In the genomic region with DNA sequence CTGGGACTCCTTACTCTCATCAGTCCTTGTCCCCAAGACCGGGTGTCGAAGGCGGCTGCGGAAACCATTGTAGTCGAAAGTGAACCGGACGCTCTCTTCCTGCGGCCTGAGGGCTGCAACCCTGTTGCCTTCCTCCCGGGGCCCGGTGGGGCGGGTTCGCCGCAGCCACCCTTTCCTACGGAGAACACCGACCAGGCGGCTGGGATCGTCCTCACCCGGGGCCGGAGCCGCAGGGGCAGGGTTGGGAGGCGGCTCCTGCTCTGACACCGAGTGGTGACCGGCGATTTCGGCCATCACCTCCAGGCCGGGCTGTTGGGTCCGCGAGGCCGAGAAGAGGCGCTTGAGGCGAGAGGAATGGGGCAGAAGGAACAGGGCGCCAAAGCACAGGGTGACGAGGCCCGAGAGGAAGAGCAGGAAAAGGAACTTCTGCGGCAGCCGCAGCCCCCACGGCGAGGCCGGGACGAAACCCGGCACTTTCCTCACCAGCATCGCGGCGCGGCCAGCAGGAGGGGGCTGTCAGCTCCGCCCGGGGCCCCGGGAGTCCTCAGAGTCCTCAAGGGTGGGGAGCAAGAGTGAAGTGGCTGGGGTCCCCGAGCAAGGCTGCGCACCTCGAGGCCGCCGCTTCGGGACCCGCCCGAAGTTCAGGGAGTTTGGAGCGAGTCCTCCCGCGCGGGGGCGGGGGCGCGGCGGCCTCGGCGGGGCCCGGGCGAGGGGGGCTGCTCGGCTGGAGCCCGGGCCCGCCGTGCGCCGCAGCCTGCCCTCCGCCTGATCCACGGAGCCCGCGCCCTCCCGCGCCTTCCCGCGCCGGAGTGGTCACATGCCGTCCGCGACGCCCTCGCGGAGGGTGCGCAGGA, we compare ENCODE assay signal across 8 mouse cellular contexts. TPM values are rescaled to one million over a fixed set of nuclear protein-coding genes. Genes with fewer than 3 reads are reported as not detected.
A peak's percentile ranks its signal among the peaks of the same experiment; 100 is the strongest.
DNase-seq lines count a peak whose midpoint lies in the region; ATAC-seq lines count a peak whose summit lies in the region.

No protein-coding gene starts in this region.

- WGBS in embryonic facial prominence, embryonic 13.5 days = under 1% methylated on average over 74 of the region's 90 CpGs
- 1% methylated on average over 84 of the region's 90 CpGs for WGBS in heart, embryonic 13.5 days

- H3K4me2 ChIP-seq in embryonic facial prominence, embryonic 13.5 days = peak overlapping the region; percentile 99
- peak overlapping the region; percentile 92 for H3K4me2 ChIP-seq in heart, embryonic 13.5 days

- peak; percentile 20 to 73 for DNase-seq in urinary bladder, adult 18-20 months (ENCODE audit: low spot score in 2 of 2)
- DNase-seq in urinary bladder, postnatal 10 days (ENCODE audit: low spot score) = no peak
- peak; percentile 70 for DNase-seq in kidney, postnatal 10 days
- peak; percentile 60 for DNase-seq in lung, postnatal 36 days
- DNase-seq in spleen, adult 18-20 months = peak; percentile 39 to 59
- no peak for DNase-seq in right cerebral cortex, postnatal 25 days

- no peak for ATAC-seq in embryonic facial prominence, embryonic 13.5 days (ENCODE audit: insufficient number of reproducible peaks, insufficient read depth, low FRiP score, low TSS enrichment, low read depth)
- ATAC-seq in heart, embryonic 13.5 days (ENCODE audit: extremely low read depth, insufficient number of reproducible peaks, low FRiP score, low TSS enrichment) = no peak

- peak overlapping the region; percentile 65 for H3K4me3 ChIP-seq in embryonic facial prominence, embryonic 13.5 days
- peak overlapping the region; percentile 73 for H3K4me3 ChIP-seq in heart, embryonic 13.5 days

- H3K4me1 ChIP-seq in embryonic facial prominence, embryonic 13.5 days = peaks cover 25% of the 10 kb centered on the region
- peaks cover 35% of the 10 kb centered on the region for H3K4me1 ChIP-seq in heart, embryonic 13.5 days

- H3K27ac ChIP-seq in embryonic facial prominence, embryonic 13.5 days = no peak overlapping the region
- H3K27ac ChIP-seq in heart, embryonic 13.5 days (replicated peaks) = peak overlapping the region; percentile 54

- H3K9me3 ChIP-seq in embryonic facial prominence, embryonic 13.5 days = no peaks in the 10 kb centered on the region
- H3K9me3 ChIP-seq in heart, embryonic 13.5 days = no peaks in the 10 kb centered on the region

- no peaks in the 10 kb centered on the region for H3K36me3 ChIP-seq in embryonic facial prominence, embryonic 13.5 days
- peaks cover 6% of the 10 kb centered on the region for H3K36me3 ChIP-seq in heart, embryonic 13.5 days

- H3K9ac ChIP-seq in embryonic facial prominence, embryonic 13.5 days = peak overlapping the region; percentile 74
- H3K9ac ChIP-seq in heart, embryonic 13.5 days = peak overlapping the region; percentile 92

- H3K27me3 ChIP-seq in embryonic facial prominence, embryonic 13.5 days = peaks cover 50% of the 10 kb centered on the region
- H3K27me3 ChIP-seq in heart, embryonic 13.5 days (replicated peaks) = peaks cover 12% of the 10 kb centered on the region; the same call in 1 of the 2 replicates

RNA-seq across cellular contexts. Expression of gene Man1c1, which starts 0.9 kb away (rescaled TPM):
- 2.4 and 2.7 TPM in 2 replicates for polyA plus RNA-seq in embryonic facial prominence, embryonic 13.5 days (2015; fragmentation: Nextera tagmentation; extraction: Ambion mirVana)
- polyA plus RNA-seq in heart, embryonic 13.5 days (2015; fragmentation: Nextera tagmentation; extraction: Ambion mirVana) = 5.3 and 6.3 TPM in 2 replicates

Comparison
In these comparisons a context has a peak if more than half of its experiments do, and no peak if none do; other contexts are left out.
1. DNase-seq: peak in urinary bladder, adult 18-20 months (2 of 2), kidney, postnatal 10 days (single experiment), lung, postnatal 36 days (single experiment) and spleen, adult 18-20 months (2 of 2); none in urinary bladder, postnatal 10 days (single experiment) and right cerebral cortex, postnatal 25 days (single experiment).